Mouse (Mus musculus) induced T-regulatory cell, adult 2 months (primary cell): ENCODE data around the gene Lrat.

Experiments used
- DNase-seq: peaks from one replicate; pipeline ENCODE4 v3.0.0-alpha.2; 2012; ENCODE audit warnings: low read depth

The Lrat gene

DNA sequence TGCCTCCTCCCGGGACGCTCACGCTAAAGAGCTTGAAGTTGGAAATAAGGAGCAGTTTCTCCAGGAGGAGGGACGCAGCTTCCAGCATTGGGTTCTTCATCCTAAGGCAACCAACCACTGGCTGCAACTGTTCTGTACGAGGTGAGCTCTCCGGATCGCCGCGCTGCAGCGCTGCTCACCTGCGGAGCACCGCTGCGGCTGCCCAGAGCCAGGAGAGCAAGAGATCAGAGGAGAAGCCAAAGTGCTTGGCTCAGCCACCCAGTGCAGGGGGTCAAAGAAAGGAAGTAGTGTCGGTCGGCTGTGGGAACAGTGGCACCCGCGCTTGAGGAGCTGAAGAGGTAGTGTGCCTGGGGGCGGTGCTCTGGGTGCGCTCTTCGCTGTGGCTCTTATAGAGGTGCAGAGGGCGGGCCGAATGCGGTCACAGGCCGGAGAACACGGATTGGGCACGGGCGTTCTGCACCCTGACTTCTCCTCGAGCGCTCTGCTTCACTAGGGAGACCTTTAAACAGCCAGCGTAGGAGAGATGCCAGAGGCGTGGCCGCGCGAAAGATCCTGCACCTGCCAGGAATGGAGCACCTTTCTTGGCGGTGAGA is at the start of gene Lrat:
Gene Lrat, minus strand, starts transcription at position 361 of the 593 bp plus-strand sequence.
- peak; percentile 0 for DNase-seq

DNA sequence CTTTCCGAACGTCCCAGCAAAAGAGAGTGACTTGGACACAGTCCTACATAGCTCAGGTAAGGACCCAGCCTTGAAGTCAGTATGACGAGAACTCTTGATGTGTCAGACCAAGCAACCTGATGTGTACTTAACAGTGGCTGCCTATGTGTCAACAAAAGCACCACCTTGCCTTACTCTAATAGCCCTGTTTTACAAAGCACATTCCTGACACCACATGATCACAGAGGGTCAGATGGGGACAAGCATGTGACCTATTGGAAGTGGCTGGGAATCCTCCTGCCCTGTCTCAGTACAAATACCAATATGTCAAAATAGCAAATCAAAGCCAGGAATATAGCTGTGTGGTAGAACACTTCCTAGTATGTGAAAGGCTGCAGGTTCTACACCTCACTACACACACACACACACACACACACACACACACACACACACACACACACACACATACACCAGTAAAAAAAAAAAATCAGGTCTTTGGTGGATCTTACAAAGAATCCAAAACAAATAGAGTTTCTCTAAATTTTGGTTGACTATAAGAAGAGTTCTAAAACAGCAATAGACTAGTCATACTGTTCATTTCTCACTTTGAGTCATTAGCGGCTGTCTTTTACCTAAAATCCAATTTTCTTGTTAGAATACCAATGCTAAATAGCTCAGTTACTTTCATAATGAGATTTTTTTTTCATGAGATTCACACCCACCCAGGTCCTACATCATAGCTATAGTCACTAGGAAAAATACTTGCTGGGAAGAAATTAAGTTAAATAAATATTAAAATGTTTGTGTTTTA is 48.6 kb upstream of the Lrat start:
- DNase-seq: peak; percentile 6

DNA sequence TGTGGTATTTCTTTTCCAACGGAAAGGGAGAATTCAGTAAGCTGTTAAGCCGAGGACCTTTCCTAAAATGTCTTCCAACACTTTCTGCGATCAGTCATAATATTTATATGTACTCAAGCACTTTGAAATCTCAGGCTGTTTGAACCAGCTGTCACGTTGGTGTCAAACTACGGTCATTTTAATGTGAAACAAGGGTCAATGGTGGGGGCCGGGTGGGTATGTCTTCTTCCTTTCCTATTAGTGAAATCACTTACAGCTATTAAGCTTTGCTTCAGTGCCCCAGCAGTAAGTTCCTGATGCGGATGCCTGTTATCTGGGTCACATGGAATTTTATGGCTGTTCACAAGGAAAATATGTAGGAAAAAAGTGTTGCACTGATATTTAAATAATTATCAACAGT is 46.9 kb upstream of the Lrat start:
- DNase-seq: no peak

DNA sequence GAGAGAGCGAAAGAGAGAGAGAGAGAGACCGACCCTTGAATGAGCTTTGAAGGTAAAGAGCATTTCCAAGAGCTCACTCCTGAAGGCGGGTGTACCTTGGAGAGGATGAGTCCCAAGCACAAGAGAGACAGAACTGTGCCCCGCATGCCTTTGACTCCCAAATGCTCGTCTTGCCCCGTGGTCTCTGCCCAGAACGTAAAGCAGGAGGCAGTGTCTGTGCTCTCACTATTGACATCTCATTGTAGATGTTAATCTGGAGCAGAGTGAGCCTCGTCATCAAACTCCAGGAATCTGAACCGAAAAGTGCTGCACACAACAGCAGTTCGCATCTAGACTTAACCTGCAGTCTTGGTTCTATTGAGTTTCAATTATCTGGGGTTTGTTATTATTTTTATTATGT is 46.4 kb upstream of the Lrat start:
- no peak for DNase-seq

DNA sequence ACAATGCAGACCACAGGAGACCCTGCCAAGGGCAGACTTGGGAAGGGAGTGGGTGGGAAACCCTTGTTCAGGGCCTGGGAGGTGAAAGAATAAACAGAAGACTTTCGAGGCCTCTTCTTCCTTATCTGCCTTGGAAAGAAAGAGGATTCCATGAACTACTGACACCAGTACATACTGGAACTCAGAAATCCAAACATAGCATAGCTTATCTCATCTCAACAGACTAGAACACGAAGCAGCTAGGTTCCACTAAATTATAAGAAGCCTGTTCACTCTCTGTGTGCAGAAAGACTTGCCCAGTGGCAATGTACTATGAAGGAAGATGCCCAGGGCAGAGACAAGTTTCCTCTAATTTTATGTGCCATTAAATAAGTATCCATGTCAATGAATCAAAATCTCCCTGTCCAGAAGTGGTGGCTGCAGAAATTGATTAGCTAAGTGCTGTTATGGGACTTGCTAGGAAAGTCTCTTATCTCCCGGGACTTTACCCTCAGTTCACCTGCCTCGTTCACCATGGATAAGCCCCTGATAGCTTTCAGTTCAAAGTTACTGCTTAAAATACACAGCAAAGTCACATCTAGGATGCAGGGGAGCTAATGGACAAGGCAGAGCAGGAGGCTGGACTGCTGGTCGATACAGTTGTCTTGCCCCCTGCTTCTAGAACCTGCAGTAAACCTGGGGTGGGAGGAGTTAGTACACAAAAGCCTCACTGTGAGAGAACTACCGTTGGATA is 42.8 kb upstream of the Lrat start:
- no peak for DNase-seq

DNA sequence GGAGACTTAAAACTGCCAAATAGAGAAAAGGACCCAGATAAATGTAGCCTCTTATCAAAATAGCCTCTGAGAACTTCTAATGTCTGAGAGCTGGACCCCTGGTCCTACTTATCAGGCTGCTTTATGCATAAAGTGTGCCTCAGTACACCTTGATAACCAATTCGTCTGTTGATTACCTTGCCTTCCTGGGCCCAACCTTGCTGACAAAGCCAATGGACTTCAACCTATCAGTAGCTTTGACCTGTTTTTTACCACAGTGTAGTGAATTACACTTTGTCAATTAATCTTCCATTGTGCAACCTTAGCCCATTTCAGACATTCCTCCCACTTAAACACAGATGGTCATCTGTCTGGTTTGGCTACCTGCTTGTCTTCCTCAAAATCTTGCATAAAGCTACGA is 24.1 kb upstream of the Lrat start:
- DNase-seq: no peak

DNA sequence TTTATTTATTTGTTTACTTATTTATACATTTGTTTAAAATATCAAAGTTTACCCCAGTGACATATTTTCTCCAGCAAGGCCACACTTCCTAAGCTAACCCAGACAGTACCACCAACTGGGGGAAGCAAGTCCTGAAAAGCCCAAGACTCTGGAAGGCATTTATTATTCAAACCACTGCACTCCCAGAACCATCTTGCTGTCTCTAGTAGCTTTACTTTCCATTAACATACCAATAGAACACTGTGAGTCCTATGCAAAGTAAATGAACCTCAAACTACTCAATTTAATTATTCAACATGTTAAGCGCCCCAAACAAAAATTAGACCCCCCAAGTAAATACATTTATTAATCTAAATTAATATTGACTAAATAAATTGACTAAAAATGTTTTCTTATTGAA is 11.9 kb upstream of the Lrat start:
- DNase-seq: no peak

DNA sequence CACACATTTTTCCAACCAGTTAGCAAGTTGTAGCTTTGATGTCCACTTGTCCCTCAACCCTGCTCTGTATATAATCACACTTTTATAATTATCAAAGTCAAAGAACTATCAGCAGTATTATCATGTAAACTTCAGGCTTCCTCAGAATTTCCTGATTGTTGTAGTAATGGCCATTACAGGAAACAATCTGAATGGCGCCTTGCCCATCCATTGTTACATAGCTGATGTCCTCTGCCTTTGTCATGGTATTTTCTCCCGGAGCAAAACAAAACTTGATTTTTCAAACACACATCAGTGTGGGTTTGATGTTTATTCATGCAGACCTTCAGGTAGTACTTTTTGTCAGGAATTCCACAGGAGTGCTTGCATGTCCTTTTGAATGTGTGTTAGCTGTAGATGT is 4.9 kb upstream of the Lrat start:
- DNase-seq: no peak

DNA sequence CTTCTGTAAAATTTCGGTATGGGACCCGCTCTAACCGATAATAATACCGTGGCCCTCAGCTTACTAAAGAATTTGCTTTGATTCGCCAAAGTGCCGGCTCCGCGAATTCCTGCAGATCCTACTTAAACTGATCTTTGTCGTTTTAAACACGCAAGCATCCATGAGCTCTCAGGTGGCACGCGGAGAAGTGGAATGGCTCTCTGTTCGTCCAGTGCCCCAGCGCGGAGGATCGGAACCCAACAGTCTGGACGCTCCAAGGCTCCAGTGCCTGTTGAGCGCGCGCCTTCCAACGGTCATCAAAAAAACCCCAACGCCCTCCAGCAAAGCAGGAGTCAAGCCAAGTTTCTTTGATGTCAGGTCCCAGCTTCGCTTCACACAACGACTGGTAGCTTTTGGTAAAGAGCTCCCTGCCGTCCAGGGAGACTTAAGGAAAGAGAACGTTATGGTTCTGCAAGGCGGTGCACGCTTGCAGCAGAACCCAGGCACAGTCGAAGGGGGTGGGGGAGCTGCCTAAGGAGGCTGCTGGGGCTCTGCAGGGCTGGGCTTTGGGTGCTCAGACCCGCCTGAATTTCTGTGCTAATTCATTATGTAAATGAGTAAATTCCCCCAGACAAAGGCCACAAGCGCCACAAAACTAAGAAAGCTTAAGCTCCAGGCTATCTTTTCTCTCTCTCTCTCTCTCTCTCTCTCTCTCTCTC is 587 bp upstream of the Lrat start:
- no peak for DNase-seq

DNA sequence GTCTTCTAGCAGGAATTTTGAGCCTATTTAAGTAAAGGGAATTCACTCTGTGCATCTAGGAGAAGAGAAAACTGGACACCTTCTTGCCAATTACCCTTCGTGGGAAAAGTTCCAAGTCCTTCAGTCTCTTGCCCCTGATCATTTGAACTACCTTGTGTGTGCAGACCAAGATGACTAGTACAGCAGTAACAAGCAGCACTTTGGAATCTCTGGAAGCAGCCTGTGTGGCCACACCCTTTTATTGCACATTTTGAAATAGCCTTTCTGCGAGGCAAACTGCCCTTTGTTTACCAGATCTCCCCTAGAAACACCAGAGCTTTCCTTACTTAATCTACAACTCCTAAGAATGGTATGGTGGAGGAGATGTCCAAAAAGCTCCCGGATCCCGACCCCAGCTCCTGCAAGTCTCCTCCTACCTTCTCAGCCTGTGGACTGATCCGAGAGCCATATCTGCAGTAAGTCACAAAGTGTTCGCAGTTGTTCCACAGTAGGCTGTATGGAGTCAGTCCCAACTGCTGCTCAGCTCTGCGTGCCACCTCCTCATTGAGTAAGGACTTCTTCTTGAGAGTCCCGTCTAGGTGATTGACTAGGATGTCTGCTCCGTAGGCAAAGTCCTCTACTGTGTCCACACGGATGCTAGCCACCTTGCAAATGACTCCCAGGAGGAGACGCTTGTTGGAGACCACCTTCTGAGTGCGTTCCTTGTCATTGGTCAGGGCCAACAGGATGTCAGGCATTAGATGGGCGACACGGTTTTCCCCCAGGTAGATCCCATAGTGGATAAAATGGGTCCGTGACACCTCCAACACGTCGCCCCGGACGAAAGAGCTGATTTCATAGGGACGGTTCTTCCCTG is 788 bp downstream of the Lrat start:
- DNase-seq: no peak

DNA sequence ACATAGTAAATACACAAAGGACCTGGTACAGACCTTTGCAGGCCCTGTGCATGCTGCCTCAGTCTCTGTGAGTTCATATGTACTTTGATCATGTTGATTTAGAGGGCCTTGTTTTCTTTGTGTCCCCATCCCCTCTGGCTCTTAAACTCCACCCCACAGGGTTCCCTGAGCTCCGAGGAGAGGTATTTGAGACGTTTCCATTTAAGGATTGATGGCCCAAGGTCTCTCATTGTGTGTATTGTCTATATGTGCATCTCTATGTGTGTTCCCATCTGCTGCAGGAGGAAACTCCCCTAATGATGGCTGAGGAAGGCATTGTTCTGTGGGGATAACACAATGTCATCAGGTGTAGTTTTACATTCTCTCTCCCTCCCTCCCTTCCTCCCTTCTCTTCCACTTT is 14.9 kb downstream of the Lrat start:
- no peak for DNase-seq

DNA sequence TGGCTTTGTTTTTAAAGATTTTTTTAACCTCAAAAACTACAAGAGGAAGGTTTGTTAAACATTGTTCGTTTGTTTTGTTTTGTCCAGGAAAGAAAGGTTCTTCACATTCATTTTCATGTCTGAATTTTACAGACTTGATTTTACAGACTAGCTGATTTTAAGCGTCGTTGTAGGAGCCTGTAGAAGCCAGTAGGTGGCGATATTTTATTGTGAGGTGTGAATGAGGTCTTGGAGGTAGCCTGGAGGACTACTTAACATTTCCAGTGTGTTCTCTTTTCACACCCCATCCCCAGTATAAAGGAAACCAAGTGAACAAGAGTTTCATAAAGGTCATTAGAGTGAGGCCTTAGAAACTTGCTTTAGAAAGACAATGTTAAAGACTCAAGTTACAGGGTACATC is 26.5 kb downstream of the Lrat start:
- peak; percentile 22 for DNase-seq

DNA sequence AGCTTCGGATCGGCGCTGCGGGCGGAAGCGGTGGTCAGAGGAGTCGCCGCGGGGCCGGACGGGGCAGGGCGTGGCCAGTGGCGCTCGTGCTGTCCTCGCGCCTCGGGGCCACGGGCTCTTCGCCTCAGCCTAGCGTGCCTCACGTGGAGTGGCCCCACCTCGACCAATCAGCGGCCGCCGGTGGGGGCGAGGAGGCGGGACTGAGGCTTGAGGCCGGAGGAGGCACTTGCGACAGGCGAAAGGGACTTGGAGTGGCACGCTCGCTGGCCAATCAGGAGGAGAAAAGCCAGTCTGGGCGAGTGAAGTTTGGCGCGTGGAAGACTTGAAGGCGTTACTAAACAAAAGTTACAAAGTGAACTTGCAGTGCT is 27.4 kb downstream of the Lrat start, which contains the start of gene Rbm46:
Gene Rbm46, minus strand, starts transcription at position 112 of the 368 bp plus-strand sequence.
- DNase-seq: peak; percentile 1

DNA sequence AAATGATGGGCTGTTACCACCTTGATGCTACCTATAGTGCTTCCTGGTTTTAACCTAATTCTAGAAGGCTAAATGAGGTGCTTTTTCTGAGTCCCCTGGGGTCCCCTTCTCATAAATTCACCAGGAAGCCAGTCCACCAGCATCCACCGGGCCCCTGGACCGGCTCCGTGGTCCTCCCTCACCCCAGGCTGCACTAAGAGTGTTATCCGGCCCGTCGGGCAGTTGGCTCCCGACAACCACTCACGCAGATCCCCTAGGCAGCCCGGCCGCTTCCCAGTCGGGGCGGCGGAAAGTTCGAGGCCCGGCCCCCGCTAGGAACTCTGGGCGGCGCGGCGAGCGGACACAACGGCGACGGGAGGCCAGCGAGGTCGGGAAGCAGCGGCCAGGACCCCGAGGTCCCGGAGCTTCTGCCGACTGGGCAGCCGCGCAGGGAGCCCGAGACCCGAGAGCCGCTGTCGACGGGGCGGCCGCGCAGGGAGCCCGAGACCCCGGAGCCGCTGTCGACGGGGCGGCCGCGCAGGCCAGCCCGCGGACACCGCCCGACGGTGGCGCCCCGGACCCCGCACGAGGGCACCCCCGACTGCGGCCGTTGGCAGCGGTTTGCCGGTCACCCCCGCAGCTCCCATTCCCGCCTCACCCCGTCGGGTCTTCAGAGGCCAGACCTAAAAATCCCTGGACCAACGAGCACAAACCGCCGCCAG is 28.0 kb downstream of the Lrat start:
- no peak for DNase-seq

DNA sequence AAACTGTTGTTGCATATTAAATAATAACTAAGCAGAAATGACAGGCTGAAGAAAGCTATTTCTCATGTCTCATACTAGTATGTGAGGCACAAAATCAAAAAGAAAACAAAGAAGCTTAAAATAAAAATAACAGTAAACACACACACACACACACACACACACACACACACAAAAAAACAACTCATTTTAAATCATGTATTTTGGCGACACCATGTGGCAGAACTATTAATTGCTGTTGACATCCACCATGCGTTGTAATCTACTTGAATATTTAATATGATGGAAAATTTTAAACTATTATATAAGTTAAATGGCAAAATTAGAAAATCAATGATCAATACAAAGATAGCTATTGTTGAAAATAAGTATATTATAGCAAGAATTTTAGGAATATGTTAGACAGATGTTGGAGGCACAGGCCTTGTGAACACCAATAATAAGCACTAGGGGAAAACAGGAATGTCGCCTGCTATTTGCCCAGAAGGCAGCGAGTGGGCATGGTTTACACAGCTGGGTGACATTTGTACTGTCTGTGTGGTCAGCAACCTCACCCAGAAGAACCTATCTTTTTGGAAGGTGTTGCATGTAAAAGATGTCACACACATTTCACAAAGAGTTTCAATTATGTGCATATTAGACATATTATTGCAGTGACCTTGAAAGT is 46.2 kb downstream of the Lrat start:
- peak; percentile 30 for DNase-seq
